Mouse (Mus musculus): ENCODE results near the gene Erbb3. TPM values are rescaled to one million over a fixed set of nuclear protein-coding genes. Genes with fewer than 3 reads are reported as not detected.

The Erbb3 gene
- polyA plus RNA-seq, 1 experiment from 2014 or later = 1.3 TPM

DNA sequence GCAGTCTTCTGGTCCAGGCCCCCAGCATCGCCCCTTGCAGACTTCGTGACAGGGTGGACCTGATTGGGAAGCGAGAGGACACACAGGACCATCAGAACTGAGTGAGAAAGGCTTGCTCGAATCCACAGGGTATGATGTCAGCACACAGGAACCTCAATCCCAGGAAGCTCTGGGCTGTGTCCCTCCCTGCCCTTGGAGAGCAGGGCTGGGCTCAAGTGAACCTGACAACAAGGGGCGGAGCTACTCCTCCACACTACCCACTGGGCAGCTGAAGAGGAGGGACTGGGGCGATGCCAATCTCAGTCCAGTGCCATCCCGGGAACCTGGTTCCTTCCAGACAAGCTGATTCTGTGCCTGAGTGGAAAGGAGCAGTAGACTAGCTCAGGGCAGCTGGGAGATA, 5.8 kb downstream of the Erbb3 start:
- H3K4me1 ChIP-seq (ENCODE audit: control insufficient read depth, insufficient read depth, low read depth, low read length) = no peaks in the 10 kb centered on the region
- H3K4me3 ChIP-seq (ENCODE audit: low read length) = no peak overlapping the region
- H3K4me2 ChIP-seq (ENCODE audit: low read length) = no peak overlapping the region
- H3K27me3 ChIP-seq (replicated peaks; ENCODE audit: control insufficient read depth, insufficient read depth, low read length) = peaks cover 29% of the 10 kb centered on the region
- H3K36me3 ChIP-seq (ENCODE audit: control insufficient read depth, insufficient read depth, low read length) = no peaks in the 10 kb centered on the region
- no peaks in the 10 kb centered on the region for H3K9me3 ChIP-seq (ENCODE audit: control insufficient read depth, low read length)
- no peak overlapping the region for H3K9ac ChIP-seq (ENCODE audit: low read depth, low read length)
- H3K27ac ChIP-seq (ENCODE audit: low read depth, low read length) = no peak overlapping the region
- no peak for ATAC-seq
- WGBS = 24% methylated on average over 7 of the region's 7 CpGs

DNA sequence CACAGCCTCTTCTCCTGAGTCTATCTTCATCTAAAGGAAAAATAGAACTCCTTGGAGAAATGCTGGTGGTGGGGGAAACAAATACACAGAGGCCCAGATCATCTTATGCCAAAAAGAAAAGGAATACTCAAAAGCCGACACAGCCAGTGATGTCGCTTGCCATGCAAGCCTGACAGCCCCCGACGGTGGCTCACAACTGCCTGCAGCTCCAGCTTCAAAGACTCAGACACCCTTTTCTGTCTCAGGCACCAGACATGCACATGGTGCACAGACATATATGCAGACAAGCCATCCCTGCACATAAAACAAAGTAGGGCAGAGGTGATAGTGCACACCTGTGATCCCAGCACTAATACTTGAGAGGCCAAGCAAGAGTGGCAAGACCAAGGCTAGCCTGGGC, 9.7 kb downstream of the Erbb3 start:
- Histone ChIP-seq H3K4me2 (ENCODE audit: low read length) (no peak overlapping the region), H3K27me3 (replicated peaks; ENCODE audit: control insufficient read depth, insufficient read depth, low read length) (peaks cover 4% of the 10 kb centered on the region; the same call in 1 of the 2 replicates), H3K36me3 (ENCODE audit: control insufficient read depth, insufficient read depth, low read length) (no peaks in the 10 kb centered on the region), H3K9me3 (ENCODE audit: control insufficient read depth, low read length) (no peaks in the 10 kb centered on the region), H3K9ac (ENCODE audit: low read depth, low read length) (no peak overlapping the region), H3K4me1 (ENCODE audit: control insufficient read depth, insufficient read depth, low read depth, low read length) (no peaks in the 10 kb centered on the region), H3K27ac (ENCODE audit: low read depth, low read length) (no peak overlapping the region), H3K4me3 (ENCODE audit: low read length) (no peak overlapping the region)
- no peak for ATAC-seq
- WGBS = 82% methylated on average over 4 of the region's 4 CpGs

DNA sequence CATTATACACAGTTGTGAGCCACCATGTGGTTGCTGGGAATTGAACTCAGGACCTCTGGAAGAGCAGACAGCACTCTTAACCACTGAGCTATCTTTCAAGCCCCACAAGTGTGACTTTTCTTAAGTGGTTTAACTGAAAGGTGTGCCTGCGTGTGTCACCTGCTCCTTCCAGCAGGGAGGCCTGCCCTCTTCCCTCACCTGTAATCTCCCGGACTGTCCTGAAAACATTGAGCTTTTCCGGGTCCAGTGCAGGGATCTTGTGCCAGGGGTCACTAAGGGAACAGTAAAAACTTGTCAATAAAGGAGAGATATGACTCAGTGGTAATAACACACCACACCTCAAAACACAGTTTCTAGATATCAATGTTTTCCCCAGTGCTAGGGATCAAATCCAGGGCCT, 10.2 kb downstream of the Erbb3 start:
- no peaks in the 10 kb centered on the region for H3K9me3 ChIP-seq (ENCODE audit: control insufficient read depth, low read length)
- no peak overlapping the region for H3K27ac ChIP-seq (ENCODE audit: low read depth, low read length)
- H3K27me3 ChIP-seq (replicated peaks; ENCODE audit: control insufficient read depth, insufficient read depth, low read length) = peaks cover 1% of the 10 kb centered on the region; the same call in 1 of the 2 replicates
- no peak overlapping the region for H3K9ac ChIP-seq (ENCODE audit: low read depth, low read length)
- no peaks in the 10 kb centered on the region for H3K4me1 ChIP-seq (ENCODE audit: control insufficient read depth, insufficient read depth, low read depth, low read length)
- WGBS = 86% methylated on average over 3 of the region's 3 CpGs
- no peak for ATAC-seq
- no peak overlapping the region for H3K4me3 ChIP-seq (ENCODE audit: low read length)
- no peaks in the 10 kb centered on the region for H3K36me3 ChIP-seq (ENCODE audit: control insufficient read depth, insufficient read depth, low read length)
- H3K4me2 ChIP-seq (ENCODE audit: low read length) = no peak overlapping the region

DNA sequence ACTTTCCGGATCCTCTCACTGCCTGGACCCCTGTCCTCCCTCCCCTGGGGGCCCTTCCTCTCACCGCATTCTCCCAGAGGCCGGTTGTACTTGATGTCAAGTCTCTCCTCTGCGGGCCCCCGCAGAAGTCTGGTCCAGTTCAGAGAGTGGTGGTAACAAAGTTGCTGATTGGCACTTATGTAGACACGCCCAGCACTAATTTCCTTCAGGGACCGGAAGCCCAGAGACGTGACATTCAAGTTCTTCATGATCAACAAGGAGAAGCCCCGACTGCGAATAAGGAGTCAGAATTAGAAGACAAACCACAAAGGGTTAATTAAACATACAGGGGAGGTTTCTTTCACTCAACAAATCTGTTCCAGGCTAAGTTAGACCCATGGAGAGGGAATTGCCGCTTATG, 11.1 kb downstream of the Erbb3 start:
- Histone ChIP-seq H3K4me2 (ENCODE audit: low read length) (no peak overlapping the region), H3K36me3 (ENCODE audit: control insufficient read depth, insufficient read depth, low read length) (no peaks in the 10 kb centered on the region), H3K27ac (ENCODE audit: low read depth, low read length) (no peak overlapping the region), H3K9me3 (ENCODE audit: control insufficient read depth, low read length) (no peaks in the 10 kb centered on the region), H3K9ac (ENCODE audit: low read depth, low read length) (no peak overlapping the region), H3K4me3 (ENCODE audit: low read length) (no peak overlapping the region), H3K27me3 (replicated peaks; ENCODE audit: control insufficient read depth, insufficient read depth, low read length) (no peaks in the 10 kb centered on the region), H3K4me1 (ENCODE audit: control insufficient read depth, insufficient read depth, low read depth, low read length) (no peaks in the 10 kb centered on the region)
- 82% methylated on average over 11 of the region's 11 CpGs for WGBS
- ATAC-seq = no peak

DNA sequence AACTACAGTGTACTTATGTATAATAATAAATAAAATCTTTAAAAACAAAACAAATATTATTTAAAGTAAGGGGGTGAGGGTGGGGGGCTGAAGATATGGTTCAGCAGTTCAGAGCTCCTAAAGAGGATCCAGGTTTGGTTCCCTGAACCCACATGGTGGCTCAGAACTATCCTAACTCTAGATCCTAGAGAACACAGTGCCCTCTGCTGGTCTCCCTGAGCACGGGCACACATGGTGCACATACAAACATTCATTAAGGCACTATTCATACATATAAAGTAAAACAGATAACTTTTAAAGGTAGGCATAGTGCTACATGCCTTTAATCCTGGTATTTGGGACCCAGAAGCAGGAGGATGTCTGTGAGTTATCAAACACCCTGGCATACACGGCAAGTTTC, 14.4 kb downstream of the Erbb3 start:
- 94% methylated on average over 2 of the region's 2 CpGs for WGBS

DNA sequence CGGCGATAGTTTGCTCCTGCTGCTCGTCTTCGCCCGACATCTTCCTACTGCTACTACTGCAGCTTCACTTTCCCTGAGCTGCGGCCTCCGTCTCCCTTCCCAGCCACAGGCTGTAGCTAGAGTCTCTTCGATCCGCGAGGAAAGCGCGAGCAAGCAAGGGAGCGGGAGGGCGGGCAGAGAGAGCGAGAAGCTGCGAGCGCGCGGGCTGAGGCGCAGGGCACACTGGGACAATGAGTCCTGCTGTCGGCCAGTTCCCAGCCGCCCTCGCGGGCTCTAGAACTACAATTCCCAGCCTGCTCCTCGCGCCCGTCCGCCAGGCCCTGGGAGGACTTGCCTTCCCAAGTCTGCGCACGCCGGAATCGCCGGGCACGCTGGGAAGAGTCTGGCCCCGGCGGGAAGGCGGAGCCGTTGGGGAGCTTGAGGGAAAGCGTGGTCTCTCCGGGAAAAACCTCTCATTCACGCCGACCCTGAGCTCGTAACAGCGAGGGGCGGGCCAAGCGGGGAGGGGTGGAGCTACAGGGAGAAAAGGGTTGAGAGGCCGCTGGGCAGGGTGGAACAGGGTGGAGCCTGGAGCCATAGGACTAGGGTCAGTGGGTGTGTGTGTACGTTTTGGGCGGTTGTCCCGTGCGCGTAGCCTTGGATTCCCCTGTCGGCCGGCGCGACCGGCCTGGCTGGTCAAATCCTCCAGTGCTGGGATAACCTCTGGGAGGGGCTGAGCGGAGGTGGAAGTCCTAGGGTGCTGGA, 23.5 kb downstream of the Erbb3 start, which contains the start of gene Pa2g4:
Gene Pa2g4 (minus strand): TSS at position 200 of the 744 bp plus-strand sequence.
- peaks cover 12% of the 10 kb centered on the region for H3K4me1 ChIP-seq (ENCODE audit: control insufficient read depth, insufficient read depth, low read depth, low read length)
- under 1% methylated on average over 58 of the region's 58 CpGs for WGBS
- H3K27ac ChIP-seq (ENCODE audit: low read depth, low read length) = peak within 1 kb of the TSS; percentile 86
- H3K36me3 ChIP-seq (ENCODE audit: control insufficient read depth, insufficient read depth, low read length) = peaks cover 5% of the 10 kb centered on the region; the same call in 1 of the 2 replicates
- peak within 1 kb of the TSS; percentile 94 for H3K9ac ChIP-seq (ENCODE audit: low read depth, low read length)
- no peaks in the 10 kb centered on the region for H3K9me3 ChIP-seq (ENCODE audit: control insufficient read depth, low read length)
- H3K4me3 ChIP-seq (ENCODE audit: low read length) = peak within 1 kb of the TSS; percentile 93
- H3K4me2 ChIP-seq (ENCODE audit: low read length) = peak within 1 kb of the TSS; percentile 81
- H3K27me3 ChIP-seq (replicated peaks; ENCODE audit: control insufficient read depth, insufficient read depth, low read length) = no peaks in the 10 kb centered on the region
- ATAC-seq = peak; percentile 99

More for the DNA sequence above, 14.4 kb downstream of the Erbb3 start:
- no peaks in the 10 kb centered on the region for H3K4me1 ChIP-seq (ENCODE audit: control insufficient read depth, insufficient read depth, low read depth, low read length)
- H3K27me3 ChIP-seq (replicated peaks; ENCODE audit: control insufficient read depth, insufficient read depth, low read length) = no peaks in the 10 kb centered on the region
- H3K27ac ChIP-seq (ENCODE audit: low read depth, low read length) = no peak overlapping the region
- H3K9me3 ChIP-seq (ENCODE audit: control insufficient read depth, low read length) = no peaks in the 10 kb centered on the region
- no peak overlapping the region for H3K9ac ChIP-seq (ENCODE audit: low read depth, low read length)
- no peak overlapping the region for H3K4me2 ChIP-seq (ENCODE audit: low read length)
- H3K4me3 ChIP-seq (ENCODE audit: low read length) = no peak overlapping the region
- ATAC-seq = no peak
- no peaks in the 10 kb centered on the region for H3K36me3 ChIP-seq (ENCODE audit: control insufficient read depth, insufficient read depth, low read length)

DNA sequence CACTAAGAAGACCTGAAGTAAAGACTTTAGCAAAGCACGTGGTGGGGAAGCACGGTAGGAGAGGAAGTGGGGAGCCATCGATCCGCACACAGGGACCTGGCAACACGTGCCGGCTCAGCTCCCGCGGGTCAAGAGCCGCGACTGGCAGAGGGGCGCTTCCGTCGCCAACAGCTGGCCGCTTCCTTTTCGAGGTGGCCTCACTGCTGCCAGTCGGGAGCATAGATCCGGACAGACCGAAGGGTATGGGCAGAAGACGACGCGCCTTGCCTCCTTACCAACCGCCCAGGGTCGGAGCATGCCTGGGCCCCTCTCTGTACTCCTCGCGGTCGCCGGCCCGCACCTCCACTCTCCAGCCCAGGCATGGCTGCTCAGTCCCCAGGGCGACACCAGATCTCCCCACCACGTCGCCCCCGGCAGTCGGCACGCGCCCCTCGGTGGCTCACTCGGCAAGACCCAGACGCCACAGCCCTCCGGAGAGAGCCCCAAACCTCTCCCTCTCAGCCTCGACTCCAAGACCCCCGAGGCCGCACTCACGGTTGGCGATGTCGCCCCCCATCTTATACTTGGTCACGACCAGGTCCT, 24.2 kb downstream of the Erbb3 start:
- no peaks in the 10 kb centered on the region for H3K9me3 ChIP-seq (ENCODE audit: control insufficient read depth, low read length)
- ATAC-seq = peak; percentile 22; the same call in 1 of the 2 replicates
- H3K27ac ChIP-seq (ENCODE audit: low read depth, low read length) = peak overlapping the region; percentile 86
- peak overlapping the region; percentile 93 for H3K4me3 ChIP-seq (ENCODE audit: low read length)
- under 1% methylated on average over 45 of the region's 46 CpGs for WGBS
- H3K36me3 ChIP-seq (ENCODE audit: control insufficient read depth, insufficient read depth, low read length) = peaks cover 12% of the 10 kb centered on the region
- peak overlapping the region; percentile 81 for H3K4me2 ChIP-seq (ENCODE audit: low read length)
- H3K4me1 ChIP-seq (ENCODE audit: control insufficient read depth, insufficient read depth, low read depth, low read length) = peaks cover 12% of the 10 kb centered on the region
- H3K9ac ChIP-seq (ENCODE audit: low read depth, low read length) = peak overlapping the region; percentile 94
- no peaks in the 10 kb centered on the region for H3K27me3 ChIP-seq (replicated peaks; ENCODE audit: control insufficient read depth, insufficient read depth, low read length)

DNA sequence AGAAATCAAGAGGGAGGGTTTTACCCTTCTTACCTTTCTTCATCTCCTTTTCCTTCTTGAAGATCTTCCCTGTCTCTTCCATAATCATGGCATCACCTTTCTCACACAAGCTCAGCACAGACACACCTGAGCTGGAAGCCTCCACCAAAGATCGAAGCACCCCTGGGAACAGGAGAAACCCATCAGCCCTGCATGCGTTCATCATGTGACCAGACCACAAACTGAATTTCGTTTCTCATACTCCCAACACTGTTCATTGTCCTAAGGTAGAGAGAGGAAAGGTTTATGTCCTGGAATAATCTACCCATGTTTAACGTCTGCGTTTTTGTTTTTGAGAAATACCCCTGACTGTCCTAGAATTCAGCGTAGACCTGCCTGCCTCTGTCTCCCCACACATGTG, 25.9 kb downstream of the Erbb3 start:
- Histone ChIP-seq H3K4me1 (ENCODE audit: control insufficient read depth, insufficient read depth, low read depth, low read length) (peaks cover 12% of the 10 kb centered on the region), H3K27ac (ENCODE audit: low read depth, low read length) (no peak overlapping the region), H3K4me3 (ENCODE audit: low read length) (no peak overlapping the region), H3K9ac (ENCODE audit: low read depth, low read length) (no peak overlapping the region), H3K4me2 (ENCODE audit: low read length) (no peak overlapping the region; the same call in 1 of the 2 replicates), H3K27me3 (replicated peaks; ENCODE audit: control insufficient read depth, insufficient read depth, low read length) (no peaks in the 10 kb centered on the region), H3K36me3 (ENCODE audit: control insufficient read depth, insufficient read depth, low read length) (peaks cover 28% of the 10 kb centered on the region), H3K9me3 (ENCODE audit: control insufficient read depth, low read length) (no peaks in the 10 kb centered on the region)
- ATAC-seq = no peak
- 91% methylated on average over 6 of the region's 6 CpGs for WGBS

DNA sequence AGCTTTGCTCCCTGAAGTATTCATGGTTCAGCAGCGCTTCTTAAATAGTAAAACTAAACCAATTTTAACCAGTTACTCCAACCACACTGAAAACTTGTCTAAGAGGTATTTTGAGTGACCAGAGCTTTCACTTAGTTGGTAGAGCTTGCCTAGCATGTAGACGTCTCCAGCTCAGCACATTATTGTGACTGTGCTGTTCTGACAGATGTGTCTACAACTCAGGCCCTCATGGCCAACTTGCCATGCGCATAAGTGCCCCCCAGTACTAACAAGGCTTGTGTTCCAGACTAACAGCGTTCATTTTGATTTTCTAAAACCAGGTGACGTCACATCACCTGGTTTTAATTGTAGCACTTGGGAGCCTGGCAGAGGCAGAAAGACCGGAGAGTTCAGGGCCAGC, 32.5 kb downstream of the Erbb3 start:
- H3K4me1 ChIP-seq (ENCODE audit: control insufficient read depth, insufficient read depth, low read depth, low read length) = no peaks in the 10 kb centered on the region
- no peak overlapping the region for H3K4me3 ChIP-seq (ENCODE audit: low read length)
- H3K27me3 ChIP-seq (replicated peaks; ENCODE audit: control insufficient read depth, insufficient read depth, low read length) = no peaks in the 10 kb centered on the region
- no peak overlapping the region for H3K9ac ChIP-seq (ENCODE audit: low read depth, low read length)
- no peak overlapping the region for H3K27ac ChIP-seq (ENCODE audit: low read depth, low read length)
- H3K4me2 ChIP-seq (ENCODE audit: low read length) = no peak overlapping the region
- ATAC-seq = no peak
- peaks cover 35% of the 10 kb centered on the region for H3K36me3 ChIP-seq (ENCODE audit: control insufficient read depth, insufficient read depth, low read length)
- WGBS = 88% methylated on average over 6 of the region's 6 CpGs
- no peaks in the 10 kb centered on the region for H3K9me3 ChIP-seq (ENCODE audit: control insufficient read depth, low read length)
